Mouse (Mus musculus) right cerebral cortex, postnatal 36 days (tissue): Measurements from ENCODE around the gene Ube2v1.
A peak's percentile ranks its signal among the peaks of the same experiment; 100 is the strongest.
"Not testable (repeated sequence)": the region's sequence is repeated elsewhere in the genome, so short reads cannot be mapped to it uniquely, and the experiment has no call there.

Experiments
- DNase-seq, 2 experiments: peaks; one replicate each; pipeline ENCODE4 v3.0.0; 2022; ENCODE audit warnings: low spot score in 2 of 2, mixed read lengths in 1 of 2

The Ube2v1 gene

DNA sequence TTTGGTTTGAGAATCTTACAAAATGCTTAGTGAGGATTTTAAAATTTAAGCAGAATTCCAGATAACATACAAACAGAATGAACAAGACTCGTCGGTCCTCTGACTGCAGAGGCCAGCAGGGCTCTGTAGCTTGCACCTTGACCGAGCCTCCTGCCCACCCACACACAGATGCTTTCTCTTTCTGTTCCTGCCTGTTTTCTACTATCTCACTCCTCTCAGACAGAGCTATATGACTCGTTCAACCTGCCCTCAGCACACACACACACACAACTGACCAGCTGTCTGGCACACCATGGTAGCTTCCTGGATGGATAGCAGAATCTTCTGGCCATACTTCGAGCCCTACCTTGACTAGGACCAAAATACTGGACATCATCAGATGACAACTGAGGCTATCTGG, 8.9 kb downstream of the Ube2v1 start:
- no peak for DNase-seq

DNA sequence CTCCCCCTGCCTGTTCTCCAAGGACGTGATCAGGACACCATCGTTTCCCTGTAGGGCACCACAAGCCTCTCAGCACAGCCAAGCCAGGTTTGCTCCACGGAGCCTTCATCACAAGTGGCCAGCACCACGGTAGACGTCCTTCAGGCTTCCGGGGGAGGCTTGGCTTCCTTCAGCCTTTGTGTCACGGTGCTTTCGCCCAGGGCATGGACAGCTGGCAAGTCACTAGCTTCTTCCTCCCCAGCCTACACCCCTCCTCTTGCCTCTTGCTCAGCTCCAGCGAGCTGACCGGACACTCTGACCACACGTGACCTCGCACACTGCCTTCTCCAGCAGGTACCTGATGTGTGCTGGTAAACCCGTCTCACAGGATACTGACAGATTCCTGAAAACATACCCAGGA, 9.5 kb downstream of the Ube2v1 start:
- no peak for DNase-seq

DNA sequence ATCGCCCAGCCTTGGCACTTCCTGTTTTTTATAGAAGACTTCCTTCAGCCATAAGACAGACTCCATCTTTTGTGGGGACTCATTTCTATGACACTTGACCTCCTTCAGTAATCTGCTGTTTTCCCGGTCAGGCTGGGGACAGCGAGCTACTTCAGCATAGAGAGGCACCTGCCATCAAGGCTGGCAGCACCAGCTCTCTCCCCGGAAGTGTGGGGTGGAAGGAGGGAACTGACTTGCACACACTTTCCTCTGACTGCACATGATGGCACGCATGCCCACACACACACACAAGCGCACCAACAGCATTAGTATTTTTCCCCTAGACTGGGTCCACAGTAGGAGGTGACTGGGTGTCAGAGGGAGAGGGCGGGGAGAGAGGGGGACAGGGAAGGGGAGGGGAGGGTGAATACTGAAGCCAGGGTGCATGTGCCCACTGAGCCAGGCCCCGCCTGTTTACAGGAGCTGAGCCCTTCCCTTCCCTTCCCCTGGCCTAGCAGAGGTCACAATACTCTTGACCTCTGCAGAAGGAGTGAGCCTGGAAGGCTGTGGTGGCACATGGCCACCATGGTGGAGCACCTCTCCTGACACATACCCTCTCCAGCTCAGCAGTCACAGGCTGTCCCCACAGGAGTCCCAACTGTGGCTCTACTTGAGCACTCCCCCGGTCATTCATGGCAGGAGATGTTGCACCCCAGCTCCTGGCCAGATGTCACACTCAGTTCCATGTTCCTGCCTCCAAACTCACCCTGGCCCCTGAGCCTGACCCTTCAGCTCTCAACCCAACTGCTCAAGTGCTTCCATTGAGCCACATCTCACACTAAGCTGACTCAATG, 10.4 kb downstream of the Ube2v1 start:
- DNase-seq = no peak

DNA sequence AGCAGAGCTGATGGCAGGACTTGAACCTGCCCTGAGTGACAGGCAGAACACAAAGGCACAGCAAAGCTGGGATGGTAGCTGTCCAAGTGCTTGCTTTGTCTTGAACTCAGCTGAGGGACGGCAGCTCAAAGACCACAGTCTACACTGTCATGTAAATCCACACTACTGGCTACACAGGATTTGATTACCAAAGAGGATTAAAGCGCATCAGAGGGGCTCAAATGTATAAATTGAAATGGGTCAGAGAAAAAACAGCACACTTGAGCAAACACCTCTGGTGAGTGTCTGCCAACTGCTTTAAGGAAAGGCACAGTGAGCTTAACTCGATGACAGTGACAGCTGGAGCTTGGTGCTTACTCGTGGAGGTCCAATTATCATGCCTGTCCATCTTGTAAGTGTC, 14.4 kb downstream of the Ube2v1 start:
- DNase-seq = no peak

DNA sequence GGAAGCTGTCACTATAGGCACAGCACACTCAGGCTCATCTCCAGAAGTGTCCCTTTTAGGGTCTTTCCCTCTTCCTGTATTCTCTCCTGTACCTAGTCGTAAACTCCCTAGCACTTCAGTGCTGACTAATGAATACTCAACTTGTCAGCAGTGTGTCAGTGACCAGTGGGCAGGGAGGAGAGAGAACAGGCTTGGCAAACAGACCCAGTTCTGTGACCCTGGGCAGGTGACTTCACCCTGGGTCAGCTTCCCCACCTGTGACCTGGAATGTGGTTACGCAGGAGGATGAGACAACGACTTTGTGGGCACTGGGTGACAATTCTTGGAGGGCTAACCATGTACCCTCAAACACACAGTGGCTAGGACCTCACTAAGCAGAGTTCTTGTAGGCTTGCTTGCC, 14.9 kb downstream of the Ube2v1 start:
- no peak for DNase-seq

DNA sequence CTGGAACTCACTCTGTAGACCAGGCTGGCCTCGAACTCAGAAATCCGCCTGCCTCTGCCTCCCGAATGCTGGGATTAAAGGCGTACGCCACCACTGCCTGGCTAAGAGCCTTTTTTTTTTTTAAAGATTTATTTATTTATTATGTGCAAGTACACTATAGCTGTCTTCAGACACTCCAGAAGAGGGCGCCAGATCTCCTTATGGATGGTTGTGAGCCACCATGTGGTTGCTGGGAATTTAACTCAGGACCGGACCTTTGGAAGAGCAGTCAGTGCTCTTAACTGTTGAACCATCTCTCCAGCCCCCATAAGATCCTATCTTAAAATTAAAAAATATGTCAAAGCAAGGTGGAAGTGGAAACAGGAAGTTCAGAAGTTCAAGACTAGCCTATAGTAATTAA, 18.6 kb downstream of the Ube2v1 start:
- DNase-seq = not testable (repeated sequence)

DNA sequence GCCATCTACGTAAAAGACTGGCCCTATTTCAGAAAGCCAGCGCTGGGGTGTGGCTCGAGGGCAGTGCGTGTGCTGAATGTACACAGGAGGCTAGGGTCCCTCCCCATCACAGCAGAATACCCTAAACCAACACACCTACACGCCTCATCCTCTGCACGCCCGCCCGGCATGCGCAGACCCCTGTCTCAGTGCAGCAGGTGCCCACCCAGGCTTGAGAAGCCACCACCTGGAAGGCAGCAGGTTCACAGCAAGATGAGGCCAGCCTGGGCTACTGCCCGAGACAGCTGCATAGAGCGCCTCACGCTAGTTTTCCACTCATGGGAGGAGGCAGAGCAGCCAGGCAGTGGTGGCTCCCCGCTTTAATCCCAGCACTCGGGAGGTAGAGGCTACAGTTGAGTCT, 19.8 kb downstream of the Ube2v1 start:
- no peak for DNase-seq

DNA sequence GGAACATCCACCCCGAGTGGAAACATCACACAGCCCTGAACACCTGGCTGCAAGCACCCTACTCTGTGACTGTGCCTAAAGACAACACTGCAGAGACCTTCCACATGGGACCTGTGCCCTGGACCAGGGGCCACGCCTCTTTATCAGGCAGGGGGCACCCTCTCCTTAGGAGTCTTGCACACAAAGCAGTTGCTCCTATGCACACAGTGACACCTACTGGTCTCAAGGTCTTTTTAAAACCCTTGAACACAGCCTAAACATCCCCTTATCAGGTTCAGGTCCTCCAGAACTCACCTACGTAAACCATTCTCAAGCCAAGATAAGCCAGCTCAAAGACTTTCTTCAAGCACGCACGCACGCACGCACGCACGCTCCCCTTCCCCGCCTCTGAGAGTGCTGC, 20.6 kb downstream of the Ube2v1 start:
- no peak for DNase-seq

DNA sequence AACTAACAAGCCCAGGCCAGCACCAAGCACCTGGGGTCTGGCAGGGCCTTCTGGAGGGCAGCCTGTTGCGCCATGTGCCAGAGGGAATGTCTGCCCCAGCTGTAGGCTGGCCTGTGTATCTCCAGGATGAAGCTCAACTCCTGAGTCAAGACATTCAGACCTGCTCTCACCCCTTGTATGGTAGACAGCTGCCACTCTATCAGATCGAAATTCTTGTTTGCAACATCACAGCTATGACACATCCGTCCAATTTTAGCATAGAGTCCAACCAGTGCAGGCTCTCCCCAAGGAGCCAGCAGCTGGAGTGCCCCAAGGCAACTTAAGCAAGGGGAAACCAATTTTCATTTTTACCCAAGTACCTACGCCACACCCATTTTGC, 25.2 kb downstream of the Ube2v1 start:
- no peak for DNase-seq

DNA sequence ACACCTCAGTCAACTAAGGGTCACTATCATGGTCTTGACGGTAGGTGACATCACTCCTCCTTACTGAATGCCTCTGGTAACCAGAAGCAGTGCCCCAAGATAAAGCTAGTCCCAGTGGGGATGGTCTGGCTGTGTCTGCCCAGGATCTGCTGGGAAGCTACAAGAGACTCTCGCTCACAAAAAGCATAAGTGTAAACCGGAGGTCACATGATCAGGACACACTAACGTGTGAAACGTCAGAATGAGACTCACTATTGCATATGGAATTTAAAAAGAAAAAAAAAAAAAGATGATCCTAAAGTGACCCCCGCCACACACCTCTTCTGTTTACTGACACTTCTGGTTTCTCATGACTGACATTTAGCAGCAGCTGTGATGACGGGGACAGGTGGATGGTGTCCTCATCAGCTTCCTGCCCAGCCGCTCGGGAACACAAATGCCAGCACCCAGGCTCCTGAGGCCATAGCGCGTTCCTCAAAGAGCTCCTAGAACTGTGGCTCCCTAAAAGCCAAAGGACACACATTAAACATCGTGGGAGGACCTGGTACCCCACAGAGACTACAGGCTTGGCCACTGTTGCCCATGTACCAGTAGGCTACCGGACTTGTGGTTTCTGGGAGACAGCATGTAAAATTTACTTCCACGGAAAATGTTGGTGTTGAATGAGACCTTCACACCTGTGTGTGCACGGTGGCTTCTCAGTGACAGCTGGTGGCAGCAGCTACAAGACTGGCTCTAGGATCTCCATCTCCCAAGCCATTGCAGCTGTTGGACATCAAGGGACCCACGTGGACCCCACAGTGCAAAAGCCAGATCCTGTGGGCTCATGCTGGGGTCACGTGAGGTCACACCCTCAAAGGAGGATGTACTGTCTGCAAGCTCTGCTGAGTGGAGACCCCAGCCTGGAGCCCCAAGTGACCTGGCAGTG, 25.8 kb downstream of the Ube2v1 start:
- no peak for DNase-seq

DNA sequence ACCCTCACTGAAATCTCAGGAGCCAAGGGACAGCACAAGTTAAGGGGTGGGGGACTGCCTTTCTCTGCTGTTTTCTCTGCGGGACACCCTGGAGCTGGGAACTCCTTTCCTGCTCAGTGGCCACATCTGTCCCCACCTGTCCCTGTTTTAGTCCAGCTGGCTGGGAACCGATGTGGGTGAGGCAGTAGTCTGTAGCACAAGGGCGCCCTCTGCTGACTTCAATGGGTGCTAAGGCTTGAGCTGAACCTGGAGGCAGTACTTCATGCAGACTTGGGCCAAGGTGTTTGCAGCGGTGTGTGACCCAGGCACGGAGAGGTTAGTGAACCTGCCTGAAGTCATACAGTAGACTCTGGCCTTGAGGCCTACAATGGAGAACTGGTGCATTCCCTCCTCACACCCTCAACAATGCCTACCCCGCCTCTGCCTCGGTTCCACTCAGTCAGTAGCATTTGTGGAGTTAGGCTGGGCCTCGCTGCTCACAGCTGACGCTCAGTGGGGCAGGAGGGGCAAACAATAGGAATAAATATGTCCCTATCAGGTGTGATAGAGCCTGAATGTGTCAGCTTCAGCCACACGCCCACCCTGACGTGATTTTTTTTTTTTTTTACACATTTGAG, 26.6 kb downstream of the Ube2v1 start:
- DNase-seq = peak; percentile 73 to 79

DNA sequence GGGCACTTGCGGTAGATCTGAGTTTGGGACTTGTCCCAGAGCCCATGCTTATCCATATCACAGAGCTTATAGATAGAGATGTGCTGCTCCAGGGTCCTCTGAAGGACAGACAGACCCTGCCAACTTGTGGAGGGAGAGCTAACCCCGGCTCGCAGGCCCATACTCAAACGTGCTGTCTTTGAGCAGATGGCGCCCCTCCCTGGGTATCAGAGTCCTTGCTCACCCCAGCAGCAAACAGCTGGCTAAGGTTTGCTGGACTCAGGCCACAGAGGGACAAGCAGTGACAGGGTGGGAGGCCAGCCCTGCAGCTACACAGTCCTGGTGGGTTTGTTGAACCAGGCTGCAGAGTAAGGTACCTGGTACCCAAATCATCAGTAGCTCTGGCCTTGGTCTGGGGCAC, 28.9 kb downstream of the Ube2v1 start:
- DNase-seq = no peak

DNA sequence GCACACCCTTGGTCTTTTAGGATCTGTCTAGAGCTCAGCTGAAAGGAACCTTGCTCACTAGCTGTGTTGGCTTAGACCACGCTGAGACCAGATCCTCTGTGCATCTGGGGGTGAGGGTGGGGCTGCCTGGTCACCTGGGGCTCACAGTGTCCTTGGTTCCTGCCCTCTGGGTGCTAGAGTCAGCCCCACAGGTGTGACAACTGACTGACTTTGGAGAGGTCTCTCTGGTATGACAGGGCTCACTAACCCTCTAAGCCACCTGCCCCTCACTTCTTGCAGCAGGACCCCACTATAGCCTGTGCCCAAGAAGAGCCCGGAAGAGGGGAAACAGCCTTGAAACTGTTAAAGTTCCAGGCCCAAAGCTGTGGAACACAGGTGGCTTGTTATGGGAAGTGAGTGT, 29.5 kb downstream of the Ube2v1 start:
- DNase-seq = no peak

DNA sequence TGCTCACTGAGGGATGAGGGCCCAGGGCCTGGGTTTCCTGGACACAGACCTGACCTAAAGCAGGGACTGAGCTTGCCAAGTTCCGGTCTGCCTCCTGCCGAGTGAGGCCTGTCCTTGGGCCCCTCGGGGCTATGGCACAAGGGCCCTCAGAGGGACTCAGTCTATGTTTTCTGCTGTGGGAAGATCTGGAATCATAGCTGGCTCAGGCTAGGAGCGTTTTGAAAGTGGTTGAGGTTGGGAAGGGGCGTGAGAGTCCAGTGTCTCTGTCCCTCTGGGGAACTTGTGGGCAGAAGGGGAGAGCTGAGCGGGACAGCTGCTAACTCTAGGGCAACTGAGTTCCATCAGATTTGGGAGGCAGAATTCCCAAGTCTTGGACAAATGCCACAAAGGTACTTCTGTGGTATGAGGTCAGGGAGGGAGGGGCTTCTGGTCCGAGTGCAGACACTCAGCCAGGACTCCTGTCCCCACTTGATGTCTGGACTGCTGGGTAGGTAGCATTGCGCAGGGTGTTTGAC, 31.4 kb downstream of the Ube2v1 start:
- no peak for DNase-seq

DNA sequence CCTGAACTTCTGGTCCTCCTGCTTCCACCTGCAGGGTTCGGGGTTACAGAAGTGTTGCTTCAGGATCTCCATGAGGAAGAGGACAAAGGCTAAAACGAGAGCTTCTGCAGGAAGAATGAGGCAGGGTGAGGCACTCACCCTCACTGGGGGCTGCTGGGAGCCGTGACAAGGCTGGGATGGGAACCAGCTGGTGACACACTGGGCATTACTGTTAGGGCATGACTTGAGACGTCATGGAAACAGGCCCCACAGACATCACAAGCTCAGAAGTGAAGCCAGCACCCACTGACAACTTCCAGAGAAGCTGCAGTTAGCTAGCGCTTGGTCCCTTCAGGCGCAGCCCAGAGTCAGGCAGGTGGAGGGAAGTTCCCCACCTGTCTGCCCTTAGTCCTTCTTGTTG, 32.0 kb downstream of the Ube2v1 start:
- no peak for DNase-seq

DNA sequence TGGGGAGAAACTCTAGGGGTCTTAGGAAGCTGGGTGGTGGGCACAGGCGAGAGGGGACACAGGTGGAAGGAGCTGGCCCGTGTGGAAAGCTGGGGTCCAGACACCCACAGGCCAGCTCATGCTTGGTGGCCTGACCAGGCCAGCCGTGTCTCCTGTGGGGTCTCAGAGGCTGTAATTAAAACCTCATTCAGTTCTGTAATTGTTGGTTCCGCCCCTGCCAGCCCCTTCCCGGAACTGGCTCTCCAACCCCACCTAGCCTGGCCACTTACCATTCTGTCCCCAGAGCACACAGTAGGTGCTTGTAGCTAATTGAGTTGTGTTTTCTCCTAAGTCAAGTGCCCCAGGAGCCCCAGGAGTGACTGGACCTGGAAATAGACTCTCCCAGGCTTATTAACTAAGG, 32.7 kb downstream of the Ube2v1 start:
- DNase-seq = no peak

DNA sequence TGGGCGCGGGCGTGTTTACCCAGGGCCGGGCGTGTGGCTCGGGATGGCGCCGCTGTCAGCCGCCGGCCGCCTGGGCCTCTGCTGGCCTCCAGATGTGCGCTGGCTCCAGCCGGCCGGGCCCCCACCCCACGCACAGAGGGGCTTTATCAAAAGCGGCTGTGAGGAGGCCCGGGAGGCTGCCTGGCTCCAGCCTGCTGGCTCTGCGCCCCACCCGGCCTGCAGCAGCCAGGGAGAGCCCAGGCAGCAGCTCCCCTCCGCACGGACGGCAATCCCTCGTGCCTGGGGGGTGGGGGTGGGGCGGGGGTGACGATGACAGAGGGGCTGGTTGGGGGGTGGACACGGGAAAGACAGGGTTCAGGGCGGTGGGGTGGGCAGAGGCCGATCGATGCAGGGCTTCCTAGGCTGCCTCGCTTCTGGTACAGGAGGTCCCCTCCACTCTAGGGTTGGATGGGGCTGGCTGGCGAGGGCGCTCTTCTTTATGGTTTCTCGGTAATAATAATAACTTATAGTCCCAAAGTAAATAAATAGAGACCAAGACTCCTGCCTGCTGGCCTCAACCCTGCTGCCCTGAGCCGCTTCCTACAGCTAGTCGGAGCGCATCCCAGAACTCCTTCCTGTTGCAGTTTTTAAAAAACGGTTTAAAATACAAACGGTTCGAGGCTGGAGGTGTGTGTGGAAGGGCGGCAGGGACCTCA, 34.3 kb downstream of the Ube2v1 start:
- no peak for DNase-seq

DNA sequence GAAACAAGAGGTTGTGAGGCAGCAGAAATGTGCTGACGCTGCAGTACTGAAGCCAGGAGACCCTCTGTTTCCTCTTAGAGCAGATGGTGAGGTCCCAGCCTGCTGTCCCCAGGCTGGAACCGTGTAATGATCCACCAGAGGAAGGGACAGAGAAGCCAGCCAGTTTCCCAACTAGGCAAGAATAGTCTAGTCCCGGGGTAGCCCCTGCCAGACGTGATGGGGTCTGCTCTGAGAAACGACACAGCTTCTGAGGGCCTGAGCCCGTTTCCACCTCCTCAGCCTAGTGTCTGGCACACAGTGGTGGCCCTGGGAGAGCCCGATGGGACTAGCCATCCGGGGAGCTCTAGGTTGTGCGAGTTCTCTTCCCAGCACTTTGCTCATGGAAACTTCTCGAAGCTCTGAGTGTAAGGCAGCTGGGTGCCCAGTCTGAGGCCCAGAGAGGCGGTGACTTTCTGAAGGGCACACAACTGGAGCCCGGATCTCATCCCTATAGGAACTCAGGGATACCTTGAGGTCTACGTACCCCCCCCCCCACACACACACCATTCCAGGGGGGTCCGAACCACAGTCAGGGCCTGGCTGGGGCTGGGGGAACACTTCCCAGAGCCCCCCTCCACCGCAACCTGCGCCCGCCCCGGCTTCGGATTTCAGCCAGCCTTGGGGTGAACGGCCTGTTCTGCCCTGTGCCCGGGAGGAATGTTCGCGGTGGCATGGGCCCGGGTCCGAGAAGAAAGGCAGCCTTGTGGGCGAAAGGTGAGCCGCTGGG, 35.0 kb downstream of the Ube2v1 start:
- no peak for DNase-seq

DNA sequence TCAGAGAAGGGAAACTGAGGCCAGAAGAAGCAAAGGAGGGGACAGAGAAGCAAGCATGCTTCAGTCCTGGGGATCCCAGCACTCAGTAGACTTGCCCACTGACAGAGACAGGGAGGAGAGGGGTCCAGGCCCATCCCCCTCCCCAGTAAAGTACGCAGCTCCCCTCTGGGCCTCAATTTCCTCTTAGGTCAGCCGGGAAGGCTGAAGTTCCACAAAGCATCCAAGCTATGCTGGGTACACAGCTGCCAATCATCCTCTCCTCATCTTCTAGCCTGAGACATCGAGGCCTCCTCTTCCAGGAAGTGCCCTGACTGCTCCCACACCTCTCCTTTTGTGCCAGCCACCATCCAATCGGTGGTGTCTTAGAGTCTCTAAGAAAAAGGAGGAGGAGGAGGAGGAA, 35.6 kb downstream of the Ube2v1 start:
- no peak for DNase-seq

DNA sequence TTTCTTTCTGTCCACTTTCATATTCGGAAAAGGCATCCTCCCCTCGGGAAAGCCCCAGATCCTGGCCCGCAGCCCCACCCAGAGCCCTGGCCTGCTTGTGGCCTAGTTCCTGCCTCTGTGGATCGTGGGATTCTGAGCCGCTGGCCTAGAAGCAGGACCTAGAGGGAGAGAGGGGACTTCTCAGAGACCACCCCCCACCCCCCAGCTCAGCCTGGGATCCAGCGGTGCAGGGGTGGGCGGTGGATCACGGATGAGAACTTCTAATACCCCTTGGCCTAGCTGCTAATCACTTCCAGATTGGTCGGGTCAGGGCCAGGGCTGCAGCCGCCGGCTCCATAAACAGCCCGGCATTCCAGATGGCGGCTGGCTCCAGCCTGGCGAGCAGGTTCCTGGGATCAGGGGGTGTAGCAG, 36.1 kb downstream of the Ube2v1 start:
- DNase-seq = no peak

DNA sequence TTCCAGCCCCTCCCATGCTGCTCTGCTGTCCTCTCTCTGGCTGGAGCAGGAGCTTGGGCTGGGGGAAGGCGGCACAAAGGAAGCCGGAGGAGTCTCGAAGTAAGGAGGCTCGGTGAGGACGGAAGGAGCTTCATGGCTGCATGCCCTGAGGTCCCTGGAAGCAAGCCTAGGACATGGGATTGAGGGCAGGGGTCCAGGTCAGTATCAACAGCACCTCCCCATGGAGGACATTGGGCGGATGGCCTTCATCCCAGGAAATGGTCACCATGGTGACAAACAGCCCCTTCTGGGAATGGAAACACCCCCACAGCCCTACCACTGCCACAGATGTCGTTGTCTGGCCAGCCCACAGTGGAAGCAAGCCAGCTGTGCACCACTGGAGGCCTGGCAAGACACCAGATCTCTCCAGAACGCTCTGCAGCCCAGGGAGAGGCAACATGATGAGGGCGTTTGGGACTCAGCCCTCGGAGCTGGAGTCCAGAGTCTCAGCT, 37.4 kb downstream of the Ube2v1 start:
- peak; percentile 35 to 43 for DNase-seq
